Mouse (Mus musculus) ES-Bruce4 (cell line): ENCODE data around the gene Pld2. TPM values are rescaled to one million over a fixed set of nuclear protein-coding genes. Genes with fewer than 3 reads are reported as not detected.
"Not testable (repeated sequence)": the region's sequence is repeated elsewhere in the genome, so short reads cannot be mapped to it uniquely, and the experiment has no call there.

Experiments used
- H3K27ac ChIP-seq: 2 replicates; pipeline ENCODE4 v1.5.1; 2012; ENCODE audit warnings: low read length, inconsistent platforms; ENCODE audit not compliant: insufficient read depth
- H3K27me3 ChIP-seq: 2 replicates; pipeline ENCODE4 v1.6.1; 2012; ENCODE audit warnings: mild to moderate bottlenecking, low read length, inconsistent platforms; ENCODE audit not compliant: control insufficient read depth, poor library complexity, insufficient read depth, severe bottlenecking
- H3K36me3 ChIP-seq: 2 replicates; pipeline ENCODE4 v1.6.1; 2012; ENCODE audit warnings: inconsistent platforms, mild to moderate bottlenecking, low read length, moderate library complexity; ENCODE audit not compliant: control insufficient read depth, poor library complexity, insufficient read depth, severe bottlenecking
- H3K4me1 ChIP-seq: one replicate; pipeline ENCODE4 v1.8.1; 2011; ENCODE audit warnings: low read length; ENCODE audit not compliant: control insufficient read depth, insufficient read depth
- H3K4me3 ChIP-seq: 2 replicates; pipeline ENCODE4 v1.5.1; 2011; ENCODE audit warnings: low read depth, mild to moderate bottlenecking, low read length
- H3K9ac ChIP-seq: 2 replicates; pipeline ENCODE4 v1.6.1; 2012; ENCODE audit warnings: low read depth, mild to moderate bottlenecking, inconsistent platforms; ENCODE audit not compliant: poor library complexity, severe bottlenecking
- H3K9me3 ChIP-seq: replicated peaks from 2 replicates; pipeline ENCODE4 v1.6.1; 2012; ENCODE audit warnings: mild to moderate bottlenecking, low read length, inconsistent platforms; ENCODE audit not compliant: control insufficient read depth, poor library complexity, insufficient read depth, severe bottlenecking
- CTCF ChIP-seq: IDR thresholded peaks from one replicate; pipeline ENCODE4 v1.8.1; 2011; ENCODE audit warnings: low read depth, low read length
- EP300 ChIP-seq: IDR thresholded peaks from 2 replicates; pipeline ENCODE4 v1.6.1; 2011; ENCODE audit warnings: low read depth, low read length; ENCODE audit not compliant: insufficient read depth
- POLR2A ChIP-seq: IDR thresholded peaks from one replicate; pipeline ENCODE4 v1.8.1; 2011; ENCODE audit warnings: low read length; ENCODE audit not compliant: insufficient read depth
- polyA plus RNA-seq: library from polyadenylated mRNA; stranded (reverse); fragments of >200 nt; gene quantifications from 2 replicates; pipeline ENCODE4 v1.2.4, GENCODE M21; 2011; ENCODE audit warnings: low read depth; ENCODE audit not compliant: missing spikeins, insufficient read depth, insufficient read length

Pld2 gene
- polyA plus RNA-seq, 1 experiment = 7.3 TPM

- Histone ChIP-seq H3K9ac (no peak within 1 kb of the TSS), H3K4me3 (no peak within 1 kb of the TSS), H3K9me3 (no peaks in the 10 kb centered on the region), H3K27me3 (no peaks in the 10 kb centered on the region), H3K4me1 (peaks cover 2% of the 10 kb centered on the region), H3K36me3 (no peaks in the 10 kb centered on the region), H3K27ac (no peak within 1 kb of the TSS)
- TF ChIP-seq CTCF (no peak), EP300 (no peak), POLR2A (no peak)
These were observed 25.6 kb upstream of the Pld2 start, which contains the start of gene Vmo1 for GRCm38 (mm10) chr11:70514288-70514687. Vmo1 (minus strand) TSS chr11:70514616.

GRCm38 (mm10) chr11:70516352-70516751, 23.5 kb upstream of the Pld2 start:
- H3K27ac ChIP-seq = no peak overlapping the region
- H3K4me1 ChIP-seq = peaks cover 2% of the 10 kb centered on the region
- no peaks in the 10 kb centered on the region for H3K9me3 ChIP-seq
- H3K27me3 ChIP-seq = no peaks in the 10 kb centered on the region
- H3K4me3 ChIP-seq = no peak overlapping the region
- no peaks in the 10 kb centered on the region for H3K36me3 ChIP-seq
- TF ChIP-seq POLR2A (no peak), CTCF (no peak), EP300 (no peak)
- no peak overlapping the region for H3K9ac ChIP-seq

- Histone ChIP-seq H3K27me3 (no peaks in the 10 kb centered on the region), H3K9me3 (no peaks in the 10 kb centered on the region), H3K4me1 (peaks cover 2% of the 10 kb centered on the region), H3K4me3 (no peak overlapping the region), H3K9ac (no peak overlapping the region), H3K27ac (no peak overlapping the region), H3K36me3 (no peaks in the 10 kb centered on the region)
- TF ChIP-seq POLR2A = no peak
- no peak for TF ChIP-seq CTCF
- TF ChIP-seq EP300 = no peak
These were observed 21.4 kb upstream of the Pld2 start for GRCm38 (mm10) chr11:70518436-70518835.

GRCm38 (mm10) chr11:70518923-70519322, 20.9 kb upstream of the Pld2 start, which contains the start of gene Gltpd2:
Gltpd2 (plus strand) TSS chr11:70519196.
- peaks cover 2% of the 10 kb centered on the region for H3K4me1 ChIP-seq
- H3K36me3 ChIP-seq = no peaks in the 10 kb centered on the region
- H3K4me3 ChIP-seq = peak within 1 kb of the TSS; percentile 56
- no peaks in the 10 kb centered on the region for H3K9me3 ChIP-seq
- TF ChIP-seq POLR2A (no peak), EP300 (no peak)
- H3K27ac ChIP-seq = no peak within 1 kb of the TSS
- H3K9ac ChIP-seq = peak within 1 kb of the TSS; percentile 71
- no peaks in the 10 kb centered on the region for H3K27me3 ChIP-seq

- no peak overlapping the region for H3K27ac ChIP-seq
- H3K36me3 ChIP-seq = no peaks in the 10 kb centered on the region
- peaks cover 2% of the 10 kb centered on the region for H3K4me1 ChIP-seq
- TF ChIP-seq POLR2A = no peak
- no peak for TF ChIP-seq EP300
- TF ChIP-seq CTCF = no peak
- no peaks in the 10 kb centered on the region for H3K9me3 ChIP-seq
- peak overlapping the region; percentile 71 for H3K9ac ChIP-seq
- H3K4me3 ChIP-seq = peak overlapping the region; percentile 56
- H3K27me3 ChIP-seq = no peaks in the 10 kb centered on the region
These were observed 19.6 kb upstream of the Pld2 start for GRCm38 (mm10) chr11:70520178-70520769.

- not testable (repeated sequence) for H3K4me1 ChIP-seq, H3K27ac ChIP-seq, H3K9ac ChIP-seq, H3K9me3 ChIP-seq, H3K27me3 ChIP-seq, H3K4me3 ChIP-seq
- H3K36me3 ChIP-seq = peaks cover 20% of the 10 kb centered on the region
These were observed 16.4 kb upstream of the Pld2 start for GRCm38 (mm10) chr11:70523306-70523989.
